Mouse (Mus musculus) liver, embryonic 13.5 days (tissue): Measurements from ENCODE around the gene Hdac10. TPM values are rescaled to one million over a fixed set of nuclear protein-coding genes. Genes with fewer than 3 reads are reported as not detected.

Source experiments
- ATAC-seq: fragments of 200-750 bp; cut with Nextera tagmentation; 2 replicates; pipeline ENCODE4 v1.8.0; 2017; ENCODE audit warnings: low read depth, mild to moderate bottlenecking, moderate number of reproducible peaks, moderate library complexity
- DNase-seq: peaks from one replicate; pipeline ENCODE4 v3.0.0; 2022
- H3K27ac ChIP-seq: fragments of 300-500 bp; sonication (generic); 2 replicates; pipeline ENCODE4 v1.5.1; 2015; ENCODE audit warnings: moderate library complexity, mild to moderate bottlenecking, inconsistent platforms
- H3K27me3 ChIP-seq: fragments of 300-500 bp; sonication (generic); 2 replicates; pipeline ENCODE4 v1.6.1; 2015; ENCODE audit warnings: mild to moderate bottlenecking, inconsistent platforms
- H3K36me3 ChIP-seq: fragments of 300-500 bp; sonication (generic); 2 replicates; pipeline ENCODE4 v1.6.1; 2015; ENCODE audit warnings: mild to moderate bottlenecking, inconsistent platforms
- H3K4me1 ChIP-seq: fragments of 300-500 bp; sonication (generic); replicated peaks from 2 replicates; pipeline ENCODE4 v1.6.1; 2015; ENCODE audit warnings: inconsistent platforms
- H3K4me2 ChIP-seq: fragments of 300-500 bp; sonication (generic); 2 replicates; pipeline ENCODE4 v1.6.1; 2015; ENCODE audit warnings: inconsistent platforms, mild to moderate bottlenecking, moderate library complexity
- H3K4me3 ChIP-seq: fragments of 300-500 bp; sonication (generic); replicated peaks from 2 replicates; pipeline ENCODE4 v1.5.1; 2015; ENCODE audit warnings: mild to moderate bottlenecking, inconsistent platforms
- H3K9ac ChIP-seq: fragments of 300-500 bp; sonication (generic); 2 replicates; pipeline ENCODE4 v1.6.1; 2015; ENCODE audit warnings: mild to moderate bottlenecking, inconsistent platforms
- H3K9me3 ChIP-seq: fragments of 300-500 bp; sonication (generic); replicated peaks from 2 replicates; pipeline ENCODE4 v1.6.1; 2016; ENCODE audit warnings: inconsistent platforms
- WGBS: fragments of 180-500 bp; shearing (Covaris S2); methylation state at CpG from one replicate; pipeline ENCODE4 v1.1.7; 2015; ENCODE audit not compliant: insufficient replicate concordance; 5-methylcytosine and 5-hydroxymethylcytosine counted together
- polyA plus RNA-seq: library from polyadenylated mRNA; unstranded; fragments of >200 nt; fragmentation: Nextera tagmentation; extraction: Ambion mirVana; gene quantifications from 2 replicates; pipeline ENCODE4 v1.2.1, GENCODE M21; 2015

The Hdac10 gene
- polyA plus RNA-seq: 10.2 TPM in 2 replicates

DNA sequence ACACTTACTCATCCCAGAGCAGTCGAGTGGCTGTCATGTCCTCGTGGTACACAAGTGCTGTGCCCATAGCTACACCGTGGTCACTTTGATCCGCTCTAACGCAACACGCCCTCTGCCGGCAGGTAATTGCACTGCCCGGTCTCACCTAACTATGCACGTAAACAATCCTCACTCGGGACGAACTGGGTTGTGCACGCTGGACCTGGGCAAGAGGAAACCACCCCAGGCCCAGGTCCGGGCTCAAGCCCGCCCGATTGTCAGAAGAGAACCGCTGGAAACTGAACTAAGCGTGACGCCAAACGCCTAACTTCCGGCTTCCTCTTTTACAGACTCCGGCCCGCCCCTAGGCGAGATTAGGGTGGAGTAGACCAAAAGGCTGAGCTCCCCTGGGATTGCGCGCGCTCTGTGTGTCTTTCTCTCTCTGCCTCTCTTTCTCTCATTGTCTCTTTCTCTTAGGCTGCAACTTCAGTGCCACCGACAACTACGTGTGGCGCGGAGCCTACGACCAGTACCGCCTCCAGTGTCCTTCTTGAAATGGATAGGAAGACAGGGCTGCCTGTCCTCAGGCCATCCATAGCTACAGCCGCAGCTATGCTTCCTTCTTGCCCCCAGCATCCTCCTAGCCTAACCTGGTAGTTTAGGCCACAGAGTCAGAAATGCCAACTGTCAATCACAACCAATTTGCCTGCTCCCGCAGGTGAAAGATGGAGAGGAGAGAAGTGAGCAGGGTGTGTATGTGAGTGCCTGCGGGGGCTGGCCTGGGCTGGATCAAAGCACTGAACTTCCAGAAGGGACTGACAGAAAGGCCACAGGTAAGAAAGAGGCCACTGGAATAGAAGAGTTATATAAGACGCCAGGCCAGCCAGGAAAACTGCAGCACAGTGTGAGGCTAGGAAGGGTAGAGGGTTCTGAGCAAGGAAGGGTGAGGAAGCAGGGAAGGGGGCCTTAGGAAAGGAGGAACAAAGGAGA is at the start of gene Hdac10:
TSS of gene Hdac10 (minus strand) at position 319 of the 969 bp plus-strand sequence.
- WGBS: 4% methylated on average over 36 of the region's 36 CpGs
- ATAC-seq: peak; percentile 88

DNA sequence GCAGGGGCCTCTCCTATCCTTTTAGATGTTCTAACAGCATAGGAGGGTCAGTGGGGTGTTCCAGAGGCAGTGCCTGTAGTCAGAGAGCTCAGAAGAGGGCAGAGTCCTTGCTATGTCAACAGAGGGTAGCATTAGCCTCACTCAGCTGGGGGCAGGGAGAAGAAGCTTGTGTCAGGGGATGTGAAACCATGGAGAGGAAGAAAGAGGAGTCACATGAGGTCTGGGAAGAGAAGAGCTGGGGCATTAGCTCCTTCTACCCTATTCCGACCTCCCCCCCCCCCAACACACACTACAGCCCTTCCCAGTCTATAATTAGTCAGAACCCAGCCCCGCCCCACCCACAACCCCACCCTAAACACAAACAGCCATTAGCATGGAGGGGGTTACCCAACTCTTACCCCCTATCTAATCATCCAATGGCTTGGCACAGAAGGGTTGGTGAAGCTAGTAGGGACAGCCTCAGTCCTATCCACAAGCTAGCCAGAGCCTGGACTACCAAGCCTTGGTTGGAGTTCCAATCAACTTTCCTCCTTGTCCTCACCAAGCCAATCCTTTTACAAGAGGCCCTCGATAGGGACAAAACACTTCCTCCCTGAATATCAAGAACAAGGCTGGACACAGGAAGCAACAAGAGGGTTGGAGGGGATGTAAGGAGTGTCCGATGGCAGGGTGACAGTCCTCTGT is 49.2 kb upstream of the Hdac10 start:
- DNase-seq: no peak
- Histone ChIP-seq H3K4me2 (peak overlapping the region; percentile 69), H3K4me1 (peaks cover 91% of the 10 kb centered on the region), H3K9me3 (no peaks in the 10 kb centered on the region), H3K27me3 (peaks cover 85% of the 10 kb centered on the region), H3K9ac (no peak overlapping the region), H3K36me3 (no peaks in the 10 kb centered on the region), H3K4me3 (no peak overlapping the region), H3K27ac (peak overlapping the region; percentile 85)
- WGBS: 31% methylated on average over 4 of the region's 4 CpGs
- ATAC-seq: peak; percentile 54

More for the DNA sequence above, at the start of gene Hdac10:
- Histone ChIP-seq H3K4me2 (peak within 1 kb of the TSS; percentile 90), H3K9ac (peak within 1 kb of the TSS; percentile 80), H3K27me3 (peaks cover 19% of the 10 kb centered on the region), H3K4me1 (peaks cover 31% of the 10 kb centered on the region), H3K36me3 (peaks cover 5% of the 10 kb centered on the region; the same call in 1 of the 2 replicates), H3K27ac (peak within 1 kb of the TSS; percentile 81), H3K4me3 (peak within 1 kb of the TSS; percentile 69), H3K9me3 (no peaks in the 10 kb centered on the region)
- DNase-seq: peak; percentile 74

DNA sequence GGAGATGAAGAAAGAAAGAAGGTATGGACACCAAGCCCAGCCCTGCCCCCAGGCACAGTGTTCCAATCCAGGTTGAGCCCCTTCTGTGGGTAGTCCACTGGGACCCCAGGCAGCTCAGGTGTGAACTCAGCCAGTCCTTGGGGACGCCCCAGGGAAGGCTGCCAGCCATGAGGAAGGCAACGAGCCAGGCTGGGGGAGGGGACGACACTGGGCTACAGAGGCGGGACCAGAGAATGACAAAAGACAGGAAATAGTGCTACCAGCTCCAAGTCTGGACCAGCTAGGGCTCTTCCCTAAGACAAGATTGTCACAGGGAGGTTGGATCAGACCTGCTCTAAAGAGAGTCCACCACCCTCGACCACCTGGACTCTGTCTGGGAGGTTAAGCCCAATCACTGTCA is 48.6 kb upstream of the Hdac10 start:
- ATAC-seq (peak; percentile 24; the same call in 1 of the 2 replicates), DNase-seq (no peak)
- H3K36me3 ChIP-seq: no peaks in the 10 kb centered on the region
- H3K9ac ChIP-seq: no peak overlapping the region
- no peak overlapping the region for H3K4me3 ChIP-seq
- peak overlapping the region; percentile 85 for H3K27ac ChIP-seq
- 4% methylated on average over 5 of the region's 5 CpGs for WGBS
- H3K27me3 ChIP-seq: peaks cover 88% of the 10 kb centered on the region
- H3K9me3 ChIP-seq: no peaks in the 10 kb centered on the region
- peaks cover 93% of the 10 kb centered on the region for H3K4me1 ChIP-seq
- H3K4me2 ChIP-seq: peak overlapping the region; percentile 69

DNA sequence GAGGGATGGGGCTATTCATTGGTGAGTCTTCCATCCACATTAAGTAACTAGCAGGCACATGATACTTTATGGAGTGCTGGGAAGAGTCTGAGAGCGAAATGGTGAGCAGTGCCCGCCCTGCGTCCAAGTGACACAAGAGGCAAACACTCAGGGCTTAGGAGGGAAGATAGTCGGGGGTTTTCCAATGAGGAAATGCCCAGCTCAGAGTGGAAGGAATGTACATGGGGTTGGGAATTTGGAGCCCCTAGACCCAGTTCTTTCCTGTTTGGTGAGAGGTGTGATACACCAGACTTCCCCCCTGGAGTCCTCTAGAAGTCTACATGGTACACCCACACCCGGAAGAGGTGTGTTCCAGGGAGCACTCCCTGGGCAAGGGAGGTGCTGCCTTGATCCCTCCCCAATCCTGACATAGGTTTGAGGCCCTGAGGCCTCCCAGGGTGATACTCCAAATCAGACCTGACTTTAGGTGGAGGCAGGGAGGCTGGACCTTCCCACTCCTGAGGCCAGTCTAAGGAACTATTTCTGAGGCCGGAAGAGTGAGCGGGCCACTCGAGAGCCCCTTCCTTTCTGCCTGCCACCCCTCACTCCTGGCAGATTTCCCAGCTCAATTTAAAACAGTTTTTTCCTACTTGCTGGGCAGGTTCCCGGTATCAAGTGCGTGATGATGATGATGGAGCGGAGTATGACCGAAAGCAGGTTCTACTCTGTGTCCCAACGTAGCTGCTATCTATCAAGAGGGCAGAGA is 47.1 kb upstream of the Hdac10 start:
- 75% methylated on average over 13 of the region's 13 CpGs for WGBS
- no peaks in the 10 kb centered on the region for H3K36me3 ChIP-seq

DNA sequence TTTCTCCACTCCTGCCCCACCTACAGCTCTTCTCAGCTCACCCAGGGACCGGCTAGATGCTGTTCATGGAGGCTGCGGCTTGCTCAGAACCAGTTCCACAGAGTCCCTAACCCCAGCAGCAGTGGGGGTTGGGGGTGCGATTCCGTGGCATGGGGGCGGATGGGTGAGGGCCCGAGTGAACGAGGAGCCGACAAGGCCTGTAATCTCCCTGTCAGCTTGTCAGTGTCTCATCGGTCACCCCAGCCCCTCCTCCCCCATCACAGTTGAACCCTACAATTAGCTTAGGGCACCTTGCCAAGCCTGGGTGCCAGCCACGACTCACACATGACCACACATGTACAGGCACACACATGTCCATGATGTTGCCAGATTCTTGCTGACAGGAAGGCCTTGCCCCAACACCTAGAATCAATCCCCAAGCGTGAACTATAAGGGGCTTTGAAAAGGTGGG is 46.4 kb upstream of the Hdac10 start:
- no peak overlapping the region for H3K4me3 ChIP-seq
- 0 out of 2 replicates have a peak overlapping the region, but pooled peaks have one; percentile 76 for H3K4me2 ChIP-seq
- peak overlapping the region; percentile 17; the same call in 1 of the 2 replicates for H3K27ac ChIP-seq

More for the DNA sequence above, 47.1 kb upstream of the Hdac10 start:
- H3K9me3 ChIP-seq: no peaks in the 10 kb centered on the region
- H3K4me2 ChIP-seq: no peak overlapping the region
- H3K9ac ChIP-seq: no peak overlapping the region
- peaks cover 83% of the 10 kb centered on the region for H3K27me3 ChIP-seq
- ATAC-seq (no peak), DNase-seq (no peak)
- H3K4me1 ChIP-seq: peaks cover 96% of the 10 kb centered on the region
- H3K27ac ChIP-seq: no peak overlapping the region
- no peak overlapping the region for H3K4me3 ChIP-seq

DNA sequence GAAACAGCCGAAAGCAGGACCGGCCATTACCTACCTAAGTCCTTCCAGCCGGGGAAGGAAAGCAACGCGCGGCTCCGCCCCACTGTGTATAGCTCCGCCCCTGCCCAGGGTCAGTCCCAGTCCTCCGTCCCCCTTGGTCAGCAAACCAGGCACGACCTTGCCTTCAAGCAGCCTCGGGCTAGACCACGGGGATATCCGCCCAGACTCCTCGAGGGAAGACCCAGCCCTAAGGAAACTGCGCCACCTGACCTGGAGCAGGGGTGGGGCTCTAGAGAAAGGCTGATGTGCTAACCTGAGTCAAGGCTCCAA is 45.4 kb upstream of the Hdac10 start:
- peak; percentile 44 for ATAC-seq
- peak overlapping the region; percentile 60 for H3K4me3 ChIP-seq
- peak overlapping the region; percentile 63 for H3K27ac ChIP-seq
- H3K27me3 ChIP-seq: peaks cover 68% of the 10 kb centered on the region
- H3K9me3 ChIP-seq: no peaks in the 10 kb centered on the region
- DNase-seq: peak; percentile 41
- H3K4me1 ChIP-seq: peaks cover 100% of the 10 kb centered on the region
- WGBS: 3% methylated on average over 15 of the region's 15 CpGs
- H3K36me3 ChIP-seq: no peaks in the 10 kb centered on the region
- H3K4me2 ChIP-seq: peak overlapping the region; percentile 76
- peak overlapping the region; percentile 65 for H3K9ac ChIP-seq

More for the DNA sequence above, 46.4 kb upstream of the Hdac10 start:
- no peak for DNase-seq
- H3K36me3 ChIP-seq: no peaks in the 10 kb centered on the region
- WGBS: 48% methylated on average over 11 of the region's 11 CpGs
- peaks cover 98% of the 10 kb centered on the region for H3K4me1 ChIP-seq
- peaks cover 76% of the 10 kb centered on the region for H3K27me3 ChIP-seq
- H3K9ac ChIP-seq: no peak overlapping the region
- no peaks in the 10 kb centered on the region for H3K9me3 ChIP-seq
- no peak for ATAC-seq

DNA sequence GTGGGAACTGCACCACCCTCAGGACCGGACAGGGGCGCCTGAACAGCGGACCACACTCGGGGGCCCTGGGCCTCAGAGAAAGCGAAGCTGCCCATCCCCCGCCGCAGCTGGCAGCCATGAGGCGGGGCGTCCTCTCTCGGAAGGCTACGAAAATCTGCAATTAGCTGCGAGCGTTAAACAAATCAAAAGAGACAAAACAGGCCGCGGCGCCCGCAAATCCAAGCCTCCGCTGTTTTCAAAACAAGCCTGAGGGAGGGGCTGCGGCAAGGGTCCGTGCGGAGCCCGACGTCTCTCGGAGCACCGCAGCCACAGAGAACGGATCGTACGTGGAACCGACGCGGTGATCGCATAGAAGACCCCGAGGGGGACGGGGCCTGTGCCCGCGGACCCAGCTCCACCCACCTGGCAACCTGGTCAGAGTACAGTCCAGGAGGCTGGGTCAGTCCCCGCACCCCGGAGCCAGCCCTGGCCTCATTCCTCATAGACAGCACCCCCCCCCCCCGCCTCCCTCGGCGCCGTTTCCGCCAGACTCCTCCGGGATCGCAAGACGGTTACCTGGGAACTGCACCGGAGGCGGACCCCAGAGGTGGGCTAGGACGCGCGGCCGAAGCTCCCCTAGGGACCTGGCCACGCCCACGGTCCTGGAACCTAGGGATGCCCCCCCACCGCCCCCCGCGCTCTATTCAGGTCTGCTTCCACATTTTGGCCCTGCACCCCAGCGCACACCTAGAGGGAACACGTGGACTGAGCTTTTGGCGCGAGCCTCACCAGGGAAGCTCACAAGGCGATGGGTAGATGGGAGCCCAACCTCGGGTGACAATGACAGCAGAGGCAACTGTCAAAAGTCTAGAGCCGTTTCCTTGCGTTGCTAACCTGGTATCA is 44.8 kb upstream of the Hdac10 start:
- Histone ChIP-seq H3K4me3 (peak overlapping the region; percentile 60), H3K4me1 (peaks cover 94% of the 10 kb centered on the region), H3K9me3 (no peaks in the 10 kb centered on the region), H3K4me2 (peak overlapping the region; percentile 76), H3K9ac (peak overlapping the region; percentile 65), H3K27ac (peak overlapping the region; percentile 63), H3K27me3 (peaks cover 62% of the 10 kb centered on the region), H3K36me3 (no peaks in the 10 kb centered on the region)
- ATAC-seq (0 out of 2 replicates have a peak, but pooled peaks have one; percentile 8), DNase-seq (no peak)
- WGBS: under 1% methylated on average over 62 of the region's 65 CpGs

DNA sequence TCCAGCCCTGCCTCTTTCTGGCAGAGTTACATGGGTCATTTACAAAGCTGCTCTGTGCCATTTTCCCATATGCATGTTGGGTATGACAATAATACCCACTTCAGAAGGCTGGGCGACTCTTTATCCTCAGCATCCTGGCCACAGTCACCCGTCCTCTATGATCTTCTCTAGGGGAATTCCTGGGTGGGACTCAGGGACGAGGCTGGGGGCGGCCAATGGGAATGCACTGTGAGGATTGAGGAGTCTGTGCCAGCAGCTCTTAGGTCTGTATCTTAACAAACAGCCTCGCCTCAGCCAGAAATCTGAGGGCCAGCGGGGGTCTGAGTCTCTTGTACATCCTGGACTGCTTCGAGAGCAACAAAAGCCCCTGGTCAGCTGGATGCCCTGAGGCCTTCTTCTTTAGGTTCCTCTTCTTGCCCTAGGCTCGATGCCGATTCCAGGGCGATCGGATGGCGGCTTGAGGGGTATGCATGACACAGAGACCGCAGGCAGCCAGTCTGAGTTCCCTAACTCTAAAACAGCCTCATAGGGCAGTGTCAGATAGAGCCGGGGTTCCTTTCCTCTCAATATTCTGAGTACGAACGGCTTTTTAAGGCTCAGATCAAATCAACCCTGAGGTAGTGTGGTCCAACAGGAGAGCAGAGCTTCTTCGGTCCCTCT is 43.9 kb upstream of the Hdac10 start:
- DNase-seq: no peak
- peak overlapping the region; percentile 60 for H3K4me3 ChIP-seq
- peaks cover 85% of the 10 kb centered on the region for H3K4me1 ChIP-seq
- peaks cover 58% of the 10 kb centered on the region for H3K27me3 ChIP-seq
- H3K4me2 ChIP-seq: peak overlapping the region; percentile 76
- H3K9ac ChIP-seq: peak overlapping the region; percentile 65
- H3K27ac ChIP-seq: peak overlapping the region; percentile 63
- H3K9me3 ChIP-seq: no peaks in the 10 kb centered on the region
- no peak for ATAC-seq
- H3K36me3 ChIP-seq: peaks cover 5% of the 10 kb centered on the region; the same call in 1 of the 2 replicates
- WGBS: 41% methylated on average over 17 of the region's 17 CpGs

DNA sequence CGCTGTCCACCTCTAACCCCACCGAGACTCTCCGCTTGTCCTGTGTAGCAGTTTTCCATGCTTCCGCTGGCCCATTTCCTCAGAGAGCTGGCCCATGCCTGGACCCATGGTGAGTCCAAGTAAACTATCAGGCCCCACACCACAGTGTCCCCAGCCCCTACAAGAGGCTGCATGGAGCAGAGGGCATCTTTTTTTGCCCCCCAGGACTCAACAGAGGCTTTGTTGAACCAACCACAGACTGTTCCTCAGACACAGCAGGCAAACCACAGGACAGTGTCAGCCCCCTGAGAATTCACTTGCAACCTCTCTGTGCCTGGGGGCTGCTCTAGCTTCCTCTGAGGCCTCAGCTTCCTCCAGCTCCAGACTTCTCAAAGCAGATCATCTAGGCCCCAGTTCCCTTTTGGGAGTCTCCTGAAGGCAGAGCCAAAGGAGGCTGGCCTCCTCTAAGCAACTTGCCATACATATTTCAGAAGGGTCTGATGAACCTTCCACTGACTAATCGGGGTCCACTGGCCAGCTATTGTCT is 43.1 kb upstream of the Hdac10 start:
- Histone ChIP-seq H3K4me3 (no peak overlapping the region), H3K4me1 (peaks cover 80% of the 10 kb centered on the region), H3K27me3 (peaks cover 55% of the 10 kb centered on the region), H3K36me3 (peaks cover 12% of the 10 kb centered on the region; the same call in 1 of the 2 replicates), H3K9ac (no peak overlapping the region), H3K9me3 (no peaks in the 10 kb centered on the region), H3K27ac (no peak overlapping the region), H3K4me2 (0 out of 2 replicates have a peak overlapping the region, but pooled peaks have one; percentile 1)
- no peak for ATAC-seq
- 63% methylated on average over 5 of the region's 5 CpGs for WGBS
- no peak for DNase-seq
